Mouse (Mus musculus): ENCODE data around the gene Add3.

DNA sequence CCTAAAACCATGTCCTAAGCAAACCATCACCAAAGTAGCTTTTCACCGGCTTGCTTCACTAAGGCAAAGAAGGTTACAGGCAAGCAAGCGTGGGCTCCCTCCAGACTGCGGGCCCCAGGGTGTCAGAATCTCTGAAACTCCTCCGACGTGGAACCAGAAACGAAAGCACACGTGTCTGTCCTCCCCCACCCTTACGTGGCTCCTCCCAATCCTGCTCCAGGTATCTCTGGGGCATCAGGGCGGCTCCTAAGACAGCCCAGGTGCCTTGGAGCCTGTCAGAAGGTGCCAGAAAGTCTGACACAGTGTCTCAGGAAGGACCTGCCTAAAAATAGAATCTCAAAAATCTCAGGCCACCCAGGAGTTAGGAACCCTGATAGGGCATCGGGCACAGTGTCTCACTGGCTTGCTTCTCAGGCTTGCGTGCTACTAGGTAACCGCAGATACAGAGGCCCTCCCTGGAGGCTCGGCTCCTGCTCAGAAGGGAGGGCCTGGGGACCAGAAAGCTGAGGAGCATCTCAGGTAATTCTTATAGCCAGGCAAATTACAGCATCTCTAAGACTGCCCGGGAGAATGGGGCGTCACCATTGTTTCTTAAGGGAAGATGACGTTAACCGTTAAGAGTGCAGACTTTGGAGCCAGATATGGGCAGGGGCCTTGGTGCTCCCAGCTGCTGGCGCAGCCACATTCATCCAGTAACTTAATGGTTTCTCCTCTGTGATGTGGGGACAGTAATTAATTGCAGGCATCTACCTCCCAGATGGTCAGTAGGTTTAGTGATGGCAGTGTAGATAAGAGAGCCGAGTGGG lies 136.9 kb downstream of the Add3 start:
- TF ChIP-seq POLR2A (IDR thresholded peaks at IDR 0.05; ENCODE audit: low read depth, low read length) (no peak), CTCF (IDR thresholded peaks at IDR 0.05; ENCODE audit: borderline replicate concordance, insufficient read depth, low read length) (no peak)

Data from embryonic fibroblast, embryonic 13.5 days (primary cell).